Mouse (Mus musculus) stomach, embryonic 15.5 days (tissue): ENCODE data around the gene Galnt4. TPM values are rescaled to one million over a fixed set of nuclear protein-coding genes. Genes with fewer than 3 reads are reported as not detected.
"Not testable (repeated sequence)": the region's sequence is repeated elsewhere in the genome, so short reads cannot be mapped to it uniquely, and the experiment has no call there.

Experiments used
- ATAC-seq: fragments of 200-750 bp; cut with Nextera tagmentation; 2 replicates; pipeline ENCODE4 v1.8.0; 2017; ENCODE audit warnings: low read depth, moderate number of reproducible peaks, moderate TSS enrichment; ENCODE audit not compliant: insufficient read depth, low FRiP score
- H3K27ac ChIP-seq: fragments of 300-500 bp; sonication (generic); 2 replicates; pipeline ENCODE4 v1.5.1; 2015; ENCODE audit warnings: mild to moderate bottlenecking, inconsistent platforms
- H3K27me3 ChIP-seq: fragments of 300-500 bp; sonication (generic); replicated peaks from 2 replicates; pipeline ENCODE4 v1.6.1; 2015; ENCODE audit warnings: inconsistent platforms
- H3K36me3 ChIP-seq: fragments of 300-500 bp; sonication (generic); 2 replicates; pipeline ENCODE4 v1.6.1; 2015; ENCODE audit warnings: inconsistent platforms
- H3K4me1 ChIP-seq: fragments of 300-500 bp; sonication (generic); 2 replicates; pipeline ENCODE4 v1.6.1; 2015; ENCODE audit warnings: inconsistent platforms
- H3K4me2 ChIP-seq: fragments of 300-500 bp; sonication (generic); 2 replicates; pipeline ENCODE4 v1.6.1; 2015; ENCODE audit warnings: mild to moderate bottlenecking, inconsistent platforms
- H3K4me3 ChIP-seq: fragments of 300-500 bp; sonication (generic); replicated peaks from 2 replicates; pipeline ENCODE4 v1.5.1; 2015; ENCODE audit warnings: inconsistent platforms
- H3K9ac ChIP-seq: fragments of 300-500 bp; sonication (generic); 2 replicates; pipeline ENCODE4 v1.6.1; 2015; ENCODE audit warnings: inconsistent platforms
- H3K9me3 ChIP-seq: fragments of 300-500 bp; sonication (generic); 2 replicates; pipeline ENCODE4 v1.6.1; 2016; ENCODE audit warnings: inconsistent platforms
- WGBS: fragments of 180-500 bp; shearing (Covaris S2); methylation state at CpG from one replicate; pipeline ENCODE4 v1.1.7; 2015; 5-methylcytosine and 5-hydroxymethylcytosine counted together
- polyA plus RNA-seq: library from polyadenylated mRNA; unstranded; fragments of >200 nt; fragmentation: Nextera tagmentation; extraction: Ambion mirVana; gene quantifications from 2 replicates; pipeline ENCODE4 v1.2.1, GENCODE M21; 2015

The Galnt4 gene
- polyA plus RNA-seq, 1 experiment from 2014 or later = 26.2 TPM

GRCm38 (mm10) chr10:99133321-99133875, 25.4 kb downstream of the Galnt4 start:
- 0 out of 2 replicates have a peak, but pooled peaks cover 5% of the 10 kb centered on the region for H3K4me1 ChIP-seq
- H3K4me3 ChIP-seq = no peak overlapping the region
- ATAC-seq = no peak
- H3K9ac ChIP-seq = no peak overlapping the region
- no peaks in the 10 kb centered on the region for H3K27me3 ChIP-seq
- H3K36me3 ChIP-seq = no peaks in the 10 kb centered on the region
- 93% methylated on average over 16 of the region's 16 CpGs for WGBS
- peak overlapping the region; percentile 68 for H3K27ac ChIP-seq
- no peak overlapping the region for H3K4me2 ChIP-seq
- H3K9me3 ChIP-seq = no peaks in the 10 kb centered on the region

- H3K27me3 ChIP-seq = no peaks in the 10 kb centered on the region
- no peak overlapping the region for H3K27ac ChIP-seq
- no peaks in the 10 kb centered on the region for H3K9me3 ChIP-seq
- no peak for ATAC-seq
- H3K4me1 ChIP-seq = 0 out of 2 replicates have a peak, but pooled peaks cover 5% of the 10 kb centered on the region
- no peak overlapping the region for H3K4me2 ChIP-seq
- 61% methylated on average over 5 of the region's 5 CpGs for WGBS
- H3K36me3 ChIP-seq = no peaks in the 10 kb centered on the region
- no peak overlapping the region for H3K4me3 ChIP-seq
- no peak overlapping the region for H3K9ac ChIP-seq
Measured at GRCm38 (mm10) chr10:99136337-99136736, 28.4 kb downstream of the Galnt4 start.

GRCm38 (mm10) chr10:99145611-99146010, 37.7 kb downstream of the Galnt4 start:
- H3K36me3 ChIP-seq = 0 out of 2 replicates have a peak, but pooled peaks cover 3% of the 10 kb centered on the region
- no peaks in the 10 kb centered on the region for H3K27me3 ChIP-seq
- H3K4me2 ChIP-seq = no peak overlapping the region
- no peak overlapping the region for H3K27ac ChIP-seq
- H3K4me1 ChIP-seq = no peaks in the 10 kb centered on the region
- H3K9ac ChIP-seq = no peak overlapping the region
- 55% methylated on average over 8 of the region's 8 CpGs for WGBS
- no peak overlapping the region for H3K4me3 ChIP-seq
- no peak for ATAC-seq
- H3K9me3 ChIP-seq = no peaks in the 10 kb centered on the region

GRCm38 (mm10) chr10:99146596-99146995, 38.6 kb downstream of the Galnt4 start:
- 0 out of 2 replicates have a peak, but pooled peaks cover 3% of the 10 kb centered on the region for H3K36me3 ChIP-seq
- no peak overlapping the region for H3K27ac ChIP-seq
- no peaks in the 10 kb centered on the region for H3K9me3 ChIP-seq
- no peak for ATAC-seq
- no peaks in the 10 kb centered on the region for H3K27me3 ChIP-seq
- H3K4me2 ChIP-seq = no peak overlapping the region
- 91% methylated on average over 8 of the region's 8 CpGs for WGBS
- no peak overlapping the region for H3K9ac ChIP-seq
- H3K4me3 ChIP-seq = no peak overlapping the region
- no peaks in the 10 kb centered on the region for H3K4me1 ChIP-seq

- WGBS = 90% methylated on average over 6 of the region's 6 CpGs
- H3K4me3 ChIP-seq = no peak overlapping the region
- no peaks in the 10 kb centered on the region for H3K4me1 ChIP-seq
- no peak overlapping the region for H3K27ac ChIP-seq
- no peak overlapping the region for H3K9ac ChIP-seq
- ATAC-seq = no peak
- no peaks in the 10 kb centered on the region for H3K9me3 ChIP-seq
- H3K27me3 ChIP-seq = no peaks in the 10 kb centered on the region
- H3K4me2 ChIP-seq = no peak overlapping the region
- 0 out of 2 replicates have a peak, but pooled peaks cover 3% of the 10 kb centered on the region for H3K36me3 ChIP-seq
Measured at GRCm38 (mm10) chr10:99150016-99150415, 42.1 kb downstream of the Galnt4 start.

- no peaks in the 10 kb centered on the region for H3K4me1 ChIP-seq
- H3K27ac ChIP-seq = no peak overlapping the region
- H3K9me3 ChIP-seq = no peaks in the 10 kb centered on the region
- H3K4me2 ChIP-seq = no peak overlapping the region
- H3K4me3 ChIP-seq = no peak overlapping the region
- 0 out of 2 replicates have a peak, but pooled peaks cover 3% of the 10 kb centered on the region for H3K36me3 ChIP-seq
- H3K27me3 ChIP-seq = no peaks in the 10 kb centered on the region
- 95% methylated on average over 1 of the region's 1 CpGs for WGBS
- no peak for ATAC-seq
- no peak overlapping the region for H3K9ac ChIP-seq
Measured at GRCm38 (mm10) chr10:99151580-99151979, 43.6 kb downstream of the Galnt4 start.

- 0 out of 2 replicates have a peak, but pooled peaks cover 3% of the 10 kb centered on the region for H3K36me3 ChIP-seq
- no peak for ATAC-seq
- no peak overlapping the region for H3K4me3 ChIP-seq
- H3K4me1 ChIP-seq = no peaks in the 10 kb centered on the region
- no peaks in the 10 kb centered on the region for H3K27me3 ChIP-seq
- H3K9ac ChIP-seq = no peak overlapping the region
- no peak overlapping the region for H3K4me2 ChIP-seq
- no peak overlapping the region for H3K27ac ChIP-seq
- WGBS = 90% methylated on average over 6 of the region's 6 CpGs
- no peaks in the 10 kb centered on the region for H3K9me3 ChIP-seq
Measured at GRCm38 (mm10) chr10:99152063-99152462, 44.1 kb downstream of the Galnt4 start.

- Histone ChIP-seq H3K9ac (no peak overlapping the region), H3K27me3 (no peaks in the 10 kb centered on the region), H3K4me1 (no peaks in the 10 kb centered on the region), H3K9me3 (no peaks in the 10 kb centered on the region), H3K36me3 (0 out of 2 replicates have a peak, but pooled peaks cover 3% of the 10 kb centered on the region), H3K4me2 (no peak overlapping the region), H3K27ac (no peak overlapping the region), H3K4me3 (no peak overlapping the region)
- 71% methylated on average over 8 of the region's 8 CpGs for WGBS
- no peak for ATAC-seq
Measured at GRCm38 (mm10) chr10:99154635-99155034, 46.7 kb downstream of the Galnt4 start.

GRCm38 (mm10) chr10:99156808-99157207, 48.8 kb downstream of the Galnt4 start:
- H3K9me3 ChIP-seq = no peaks in the 10 kb centered on the region
- H3K36me3 ChIP-seq = no peaks in the 10 kb centered on the region
- no peak overlapping the region for H3K4me2 ChIP-seq
- ATAC-seq = no peak
- no peak overlapping the region for H3K4me3 ChIP-seq
- no peaks in the 10 kb centered on the region for H3K27me3 ChIP-seq
- WGBS = 91% methylated on average over 5 of the region's 5 CpGs
- H3K9ac ChIP-seq = no peak overlapping the region
- no peaks in the 10 kb centered on the region for H3K4me1 ChIP-seq
- H3K27ac ChIP-seq = no peak overlapping the region

- H3K4me2 ChIP-seq, ATAC-seq, H3K9me3 ChIP-seq, H3K27ac ChIP-seq, H3K4me1 ChIP-seq, H3K36me3 ChIP-seq, H3K9ac ChIP-seq, H3K4me3 ChIP-seq, H3K27me3 ChIP-seq: not testable (repeated sequence)
- 97% methylated on average over 10 of the region's 10 CpGs for WGBS
Measured at GRCm38 (mm10) chr10:99157697-99158096, 49.7 kb downstream of the Galnt4 start.

GRCm38 (mm10) chr10:99161987-99162582, 54.1 kb downstream of the Galnt4 start:
- Histone ChIP-seq H3K4me2 (no peak overlapping the region), H3K9ac (no peak overlapping the region), H3K36me3 (no peaks in the 10 kb centered on the region), H3K27me3 (no peaks in the 10 kb centered on the region), H3K9me3 (no peaks in the 10 kb centered on the region), H3K4me3 (no peak overlapping the region), H3K4me1 (peaks cover 6% of the 10 kb centered on the region; the same call in 1 of the 2 replicates), H3K27ac (no peak overlapping the region)
- 45% methylated on average over 8 of the region's 8 CpGs for WGBS
- ATAC-seq = no peak
